Comparison of ENCODE assay signal across 8 mouse cellular contexts in the genomic region with DNA sequence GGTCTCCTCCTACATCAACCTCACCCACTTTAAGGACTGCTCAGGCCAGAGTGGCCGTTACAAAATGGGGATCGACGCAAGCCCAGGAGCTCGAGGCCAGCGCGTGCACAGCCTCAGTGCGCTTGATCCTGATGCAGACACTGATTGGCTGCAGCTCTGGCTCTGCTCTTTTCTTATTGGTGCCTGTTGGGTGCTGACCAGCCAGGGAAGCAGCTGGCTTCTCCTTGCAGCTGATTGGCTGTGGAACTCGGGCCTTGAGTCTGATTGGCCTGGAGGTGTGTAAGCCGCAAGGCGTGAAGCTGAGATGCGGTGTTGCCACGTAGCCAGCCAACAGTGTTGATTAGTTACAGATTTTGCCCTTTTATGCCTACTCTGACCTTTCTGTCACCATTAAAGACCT. TPM values are rescaled to one million over a fixed set of nuclear protein-coding genes. Genes with fewer than 3 reads are reported as not detected.
DNase-seq lines count a peak whose midpoint lies in the region; ATAC-seq lines count a peak whose summit lies in the region.

Gene Zbtb32 (minus strand): TSS at position 124 of the 400 bp plus-strand sequence.

- peaks cover 29% of the 10 kb centered on the region for H3K4me1 ChIP-seq in kidney, embryonic 15.5 days
- H3K4me1 ChIP-seq in hindbrain, embryonic 14.5 days (replicated peaks; ENCODE audit: control insufficient read depth, insufficient read depth, low read length) = peaks cover 8% of the 10 kb centered on the region; the same call in 1 of the 2 replicates
- peaks cover 4% of the 10 kb centered on the region; the same call in 1 of the 2 replicates for H3K4me1 ChIP-seq in midbrain, embryonic 16.5 days (ENCODE audit: control insufficient read depth, insufficient read depth, low read length)

- no peaks in the 10 kb centered on the region for H3K9me3 ChIP-seq in kidney, embryonic 15.5 days (replicated peaks)
- no peaks in the 10 kb centered on the region for H3K9me3 ChIP-seq in hindbrain, embryonic 14.5 days (ENCODE audit: control insufficient read depth, low read length)
- no peaks in the 10 kb centered on the region for H3K9me3 ChIP-seq in midbrain, embryonic 16.5 days (replicated peaks; ENCODE audit: control insufficient read depth, low read length, poor library complexity, severe bottlenecking)

- no peaks in the 10 kb centered on the region for H3K36me3 ChIP-seq in kidney, embryonic 15.5 days
- no peaks in the 10 kb centered on the region for H3K36me3 ChIP-seq in hindbrain, embryonic 14.5 days (replicated peaks; ENCODE audit: control insufficient read depth, insufficient read depth)
- no peaks in the 10 kb centered on the region for H3K36me3 ChIP-seq in midbrain, embryonic 16.5 days (ENCODE audit: control insufficient read depth, insufficient read depth, low read length)

- no peak for DNase-seq in kidney, postnatal 4 days
- peak; percentile 89 for DNase-seq in R1 (ENCODE audit: low read depth, low spot score)
- DNase-seq in hindbrain, embryonic 14.5 days (ENCODE audit: low spot score) = no peak
- no peak for DNase-seq in right cerebral cortex, adult 2 months (ENCODE audit: low spot score in 2 of 2)
- no peak for DNase-seq in cerebellum, adult 9-10 months
- DNase-seq in layer of hippocampus, adult 18-20 months (ENCODE audit: low spot score in 2 of 2) = no peak

- peak within 1 kb of the TSS; percentile 67 for H3K27ac ChIP-seq in kidney, embryonic 15.5 days
- H3K27ac ChIP-seq in hindbrain, embryonic 14.5 days = peak within 1 kb of the TSS; percentile 39; the same call in 1 of the 2 replicates
- H3K27ac ChIP-seq in midbrain, embryonic 16.5 days (ENCODE audit: low read length) = no peak within 1 kb of the TSS

- H3K9ac ChIP-seq in kidney, embryonic 15.5 days = no peak within 1 kb of the TSS
- H3K9ac ChIP-seq in hindbrain, embryonic 14.5 days = no peak within 1 kb of the TSS
- H3K9ac ChIP-seq in midbrain, embryonic 16.5 days (ENCODE audit: low read depth, low read length) = no peak within 1 kb of the TSS

- ATAC-seq in kidney, embryonic 15.5 days (replicated peaks; ENCODE audit: low FRiP score) = no peak
- ATAC-seq in hindbrain, embryonic 14.5 days (ENCODE audit: low FRiP score) = no peak
- no peak for ATAC-seq in midbrain, embryonic 16.5 days

- H3K27me3 ChIP-seq in kidney, embryonic 15.5 days = 0 out of 2 replicates have a peak, but pooled peaks cover 3% of the 10 kb centered on the region
- no peaks in the 10 kb centered on the region for H3K27me3 ChIP-seq in hindbrain, embryonic 14.5 days (ENCODE audit: control insufficient read depth, insufficient read depth, low read length)
- no peaks in the 10 kb centered on the region for H3K27me3 ChIP-seq in midbrain, embryonic 16.5 days (ENCODE audit: control insufficient read depth, insufficient read depth, low read depth, low read length)

- no peak within 1 kb of the TSS for H3K4me3 ChIP-seq in kidney, embryonic 15.5 days (replicated peaks)
- no peak within 1 kb of the TSS for H3K4me3 ChIP-seq in hindbrain, embryonic 14.5 days (replicated peaks; ENCODE audit: low read length)
- H3K4me3 ChIP-seq in midbrain, embryonic 16.5 days (ENCODE audit: low read depth, low read length) = no peak within 1 kb of the TSS

- 95% methylated on average over 12 of the region's 12 CpGs for WGBS in kidney, embryonic 15.5 days
- 95% methylated on average over 12 of the region's 12 CpGs for WGBS in hindbrain, embryonic 14.5 days
- 95% methylated on average over 12 of the region's 12 CpGs for WGBS in midbrain, embryonic 16.5 days

- H3K4me2 ChIP-seq in kidney, embryonic 15.5 days = peak within 1 kb of the TSS; percentile 27; the same call in 1 of the 2 replicates
- H3K4me2 ChIP-seq in hindbrain, embryonic 14.5 days (replicated peaks) = peak within 1 kb of the TSS; percentile 48
- peak within 1 kb of the TSS; percentile 32 for H3K4me2 ChIP-seq in midbrain, embryonic 16.5 days (ENCODE audit: low read length)

RNA-seq across cellular contexts. Expression of gene Zbtb32, which starts in this region (rescaled TPM):
- polyA plus RNA-seq in kidney, embryonic 15.5 days (2015; fragmentation: Nextera tagmentation; extraction: Ambion mirVana) = 0.36 and 0.63 TPM in 2 replicates
- 0.35 and 0.42 TPM in 2 replicates for polyA plus RNA-seq in hindbrain, embryonic 14.5 days (2014; fragmentation: Nextera tagmentation; extraction: Ambion mirVana)
- polyA plus RNA-seq in midbrain, embryonic 16.5 days (2015; fragmentation: Nextera tagmentation; extraction: Ambion mirVana) = 0.20 and 0.22 TPM in 2 replicates
- total RNA-seq in layer of hippocampus, adult 18-20 months (2021) = not detected
